Mouse (Mus musculus) lung, adult 2 months (tissue): ENCODE results near the gene Gtf3c6. TPM values are rescaled to one million over a fixed set of nuclear protein-coding genes. Genes with fewer than 3 reads are reported as not detected.

ENCODE experiments used
- DNase-seq: peaks from one replicate; pipeline ENCODE4 v3.0.0; 2022
- H3K4me1 ChIP-seq: fragments of 200-500 bp; 2 replicates; pipeline ENCODE4 v1.6.1; 2011; ENCODE audit warnings: low read length; ENCODE audit not compliant: control insufficient read depth, insufficient read depth
- H3K4me3 ChIP-seq: fragments of 200-500 bp; replicated peaks from 2 replicates; pipeline ENCODE3; 2011; ENCODE audit warnings: low read depth, mild to moderate bottlenecking, control low read depth, low read length; ENCODE audit errors: extremely low read depth
- CTCF ChIP-seq: fragments of 200-500 bp; IDR thresholded peaks from 2 replicates; pipeline ENCODE4 v1.5.1; 2011; ENCODE audit warnings: mild to moderate bottlenecking, low read length, control low read depth; ENCODE audit not compliant: insufficient read depth
- POLR2A ChIP-seq: fragments of 200-500 bp; IDR thresholded peaks from 2 replicates; pipeline ENCODE4 v1.6.1; 2011; ENCODE audit warnings: low read depth, mild to moderate bottlenecking, control low read depth, low read length, borderline replicate concordance; ENCODE audit errors: extremely low read depth
- WGBS: fragments of 180-500 bp; shearing (Covaris S2); methylation state at CpG from one replicate; pipeline ENCODE4 v1.1.7; 2018; 5-methylcytosine and 5-hydroxymethylcytosine counted together
- polyA plus RNA-seq: library from polyadenylated mRNA; depleted of rRNA; stranded (reverse); fragments of >200 nt; gene quantifications from 2 replicates; pipeline ENCODE4 v1.2.3, GENCODE M21; 2012

The Gtf3c6 gene
- polyA plus RNA-seq, 1 experiment = 6.3 TPM

DNA sequence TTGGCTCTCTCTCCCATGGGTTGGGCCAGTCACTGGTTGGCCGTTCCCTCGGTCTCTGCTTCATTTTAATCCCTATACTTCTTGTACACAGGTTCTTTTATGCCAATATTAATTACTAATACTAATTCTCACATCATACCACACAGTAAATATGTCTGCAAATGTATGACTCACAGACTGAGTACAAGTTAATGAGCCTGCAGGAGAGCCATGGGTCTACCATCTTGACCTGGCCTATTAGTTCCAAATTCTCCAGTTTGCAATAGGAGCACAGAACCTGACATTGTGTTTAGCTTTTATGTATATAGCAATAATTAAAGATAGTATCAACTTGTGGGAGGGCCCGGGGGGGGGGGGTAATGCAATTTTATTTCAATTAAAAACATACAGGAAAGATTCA, 27.1 kb upstream of the Gtf3c6 start:
- WGBS = 88% methylated on average over 3 of the region's 3 CpGs
- no peak for DNase-seq
- TF ChIP-seq POLR2A = no peak
- no peak for TF ChIP-seq CTCF
- Histone ChIP-seq H3K4me3 (no peak overlapping the region), H3K4me1 (no peaks in the 10 kb centered on the region)

DNA sequence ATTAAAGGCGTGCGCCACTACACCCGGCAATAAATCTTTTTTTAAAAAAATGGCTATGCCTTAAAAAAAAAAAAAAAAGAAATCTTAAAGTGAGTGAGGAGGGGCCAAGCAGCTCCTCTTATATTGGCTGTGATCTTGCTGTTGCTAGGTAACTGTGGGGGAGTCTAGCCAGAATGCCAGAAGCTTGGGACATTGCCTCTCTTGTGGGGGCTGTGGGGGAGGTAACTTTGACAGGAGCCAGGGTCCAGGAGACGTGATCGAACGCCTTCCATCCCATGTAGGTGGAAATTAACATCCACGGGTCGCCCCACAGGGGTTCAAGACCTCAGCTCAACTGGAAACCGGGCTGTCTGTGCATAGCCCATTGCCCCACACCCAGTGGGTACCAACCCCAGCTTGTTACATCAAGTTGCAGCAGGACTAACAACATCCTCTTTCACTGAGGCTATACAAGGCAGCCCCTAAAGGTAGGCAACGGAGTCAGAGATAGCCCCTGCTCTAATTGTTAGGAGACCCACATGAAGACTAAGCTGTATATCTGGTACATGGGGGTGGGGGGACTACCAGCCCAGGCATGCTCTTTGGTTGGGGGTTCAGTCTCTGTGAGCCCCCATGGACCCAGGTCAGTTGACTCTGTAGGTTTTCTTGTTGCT, 26.4 kb upstream of the Gtf3c6 start:
- H3K4me3 ChIP-seq = no peak overlapping the region
- 84% methylated on average over 10 of the region's 10 CpGs for WGBS
- TF ChIP-seq POLR2A (no peak), CTCF (no peak)
- H3K4me1 ChIP-seq = no peaks in the 10 kb centered on the region
- no peak for DNase-seq

DNA sequence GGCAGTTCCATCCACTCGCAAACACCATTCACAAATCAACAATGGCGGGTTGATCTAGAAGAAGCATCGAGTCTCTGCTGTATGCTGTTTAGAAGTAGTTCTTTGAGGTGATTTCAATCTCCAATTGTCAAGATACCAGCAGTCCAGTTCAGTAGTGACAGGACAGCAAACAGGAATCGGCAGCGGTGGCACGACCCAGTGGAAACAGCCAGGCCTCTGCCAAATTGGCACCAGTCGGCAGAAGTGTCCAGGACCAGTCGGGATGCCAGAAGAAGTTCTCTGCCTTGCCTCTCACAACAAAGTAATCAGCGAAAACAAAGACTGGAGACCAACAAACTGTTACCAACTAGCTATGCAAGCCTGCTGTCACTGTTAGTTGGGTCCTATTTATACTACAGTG, 25.7 kb upstream of the Gtf3c6 start:
- TF ChIP-seq POLR2A = no peak
- TF ChIP-seq CTCF = no peak
- WGBS = 92% methylated on average over 9 of the region's 9 CpGs
- H3K4me3 ChIP-seq = no peak overlapping the region
- H3K4me1 ChIP-seq = no peaks in the 10 kb centered on the region
- DNase-seq = no peak

DNA sequence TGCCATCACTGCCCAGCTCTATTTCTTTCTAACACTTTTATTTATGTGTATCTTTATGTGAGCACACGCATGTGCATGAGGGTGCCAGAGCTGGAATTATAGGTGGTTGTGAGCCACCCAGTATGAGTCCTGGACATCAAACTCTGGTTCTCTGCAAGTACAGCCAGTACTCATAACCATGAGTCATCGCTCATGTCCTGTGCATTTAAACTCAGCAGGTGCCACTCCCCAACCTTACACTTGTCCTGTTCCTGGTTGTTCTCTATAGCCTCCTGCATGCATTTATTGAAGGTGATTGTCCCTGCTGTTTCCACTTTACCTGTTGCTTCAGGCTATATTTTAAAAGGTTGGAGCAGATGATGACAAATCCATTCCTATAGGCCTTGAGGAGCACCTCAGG, 23.7 kb upstream of the Gtf3c6 start:
- TF ChIP-seq CTCF (no peak), POLR2A (no peak)
- 98% methylated on average over 2 of the region's 2 CpGs for WGBS
- no peak for DNase-seq
- no peaks in the 10 kb centered on the region for H3K4me1 ChIP-seq
- no peak overlapping the region for H3K4me3 ChIP-seq

DNA sequence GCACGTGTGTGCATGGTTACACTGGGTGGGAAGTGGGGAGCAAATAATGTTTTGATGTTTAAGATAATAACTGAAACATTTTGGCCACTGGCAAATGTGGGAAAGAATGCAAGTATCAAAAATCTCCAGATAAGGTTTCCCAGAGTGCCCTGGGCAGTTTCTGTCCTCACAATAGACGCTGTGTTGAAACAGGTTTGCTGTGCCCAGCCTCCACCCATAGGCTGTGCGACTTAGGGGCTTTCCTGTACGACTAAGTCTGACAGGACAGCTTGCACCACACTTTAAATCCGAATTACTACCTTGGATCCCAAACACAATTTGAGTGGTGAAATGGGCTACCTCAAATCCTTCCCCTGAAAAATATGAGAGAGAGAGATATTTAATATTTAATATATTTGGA, 20.4 kb upstream of the Gtf3c6 start:
- TF ChIP-seq POLR2A (no peak), CTCF (no peak)
- H3K4me3 ChIP-seq = no peak overlapping the region

DNA sequence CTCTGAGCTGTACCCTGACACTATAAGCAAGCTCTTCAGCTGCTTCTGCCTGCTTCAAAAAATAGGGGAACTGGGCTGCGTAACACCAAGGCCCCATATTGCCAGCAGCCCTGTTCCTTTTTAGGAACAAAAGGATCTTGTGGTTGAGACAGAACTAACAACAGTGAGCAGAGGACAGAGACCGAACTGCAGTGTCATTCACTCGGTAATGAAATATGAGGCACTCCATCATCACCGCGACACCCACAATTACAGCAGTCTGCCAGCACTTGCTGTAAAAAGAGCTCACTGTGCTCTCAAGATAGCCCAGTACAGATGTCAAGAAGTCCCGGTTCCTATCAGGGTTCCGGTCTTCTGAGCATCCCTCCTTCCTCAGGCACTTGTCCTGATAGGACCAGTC, 18.1 kb upstream of the Gtf3c6 start:
- DNase-seq = no peak
- Histone ChIP-seq H3K4me1 (no peaks in the 10 kb centered on the region), H3K4me3 (no peak overlapping the region)
- WGBS = 61% methylated on average over 7 of the region's 7 CpGs
- TF ChIP-seq CTCF (no peak), POLR2A (no peak)

More for the DNA sequence above, 20.4 kb upstream of the Gtf3c6 start:
- H3K4me1 ChIP-seq = no peaks in the 10 kb centered on the region
- DNase-seq = no peak
- WGBS = 47% methylated on average over 5 of the region's 5 CpGs

DNA sequence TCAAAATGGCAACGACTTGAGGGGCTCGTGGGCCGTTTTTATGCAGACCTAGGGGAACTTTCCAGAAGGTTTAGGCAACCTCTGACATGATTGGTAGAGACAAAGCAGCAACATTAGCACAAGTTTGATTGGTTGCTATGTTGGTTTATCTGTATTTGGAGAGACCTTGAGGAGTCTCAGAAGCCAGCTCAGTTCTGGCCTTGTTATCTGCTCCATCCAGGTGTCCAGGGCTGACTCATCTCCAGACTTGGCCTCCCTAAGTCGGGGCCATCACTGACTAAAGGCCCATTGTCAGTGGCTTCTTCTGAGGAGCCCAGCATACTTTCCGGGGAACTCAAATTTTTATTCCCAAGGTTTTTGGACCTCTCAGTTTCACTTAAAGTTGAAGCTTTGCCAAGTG, 16.0 kb upstream of the Gtf3c6 start:
- Histone ChIP-seq H3K4me1 (no peaks in the 10 kb centered on the region), H3K4me3 (no peak overlapping the region)
- TF ChIP-seq POLR2A = no peak
- no peak for TF ChIP-seq CTCF
- WGBS = 70% methylated on average over 5 of the region's 5 CpGs
- DNase-seq = no peak

DNA sequence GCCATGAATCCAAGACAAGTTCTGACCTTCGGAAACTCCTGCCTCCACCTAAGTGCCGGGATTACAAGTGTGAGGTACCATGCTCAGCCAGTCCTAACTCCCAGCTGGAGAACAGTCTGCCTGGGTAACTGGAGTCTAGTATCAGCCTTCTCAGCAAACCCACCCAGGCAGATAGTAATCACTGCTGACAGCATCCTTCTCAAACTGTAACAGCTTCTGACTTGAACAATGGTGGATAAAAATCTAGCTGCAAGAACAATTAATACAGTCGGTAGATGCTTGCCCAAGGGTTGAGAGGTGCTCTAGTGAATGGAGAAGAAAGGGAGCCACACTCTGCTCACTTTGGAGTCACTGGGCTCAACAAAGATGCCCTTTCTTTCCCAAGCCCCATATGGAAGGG, 13.3 kb upstream of the Gtf3c6 start:
- Histone ChIP-seq H3K4me1 (no peaks in the 10 kb centered on the region), H3K4me3 (no peak overlapping the region)
- 89% methylated on average over 3 of the region's 3 CpGs for WGBS
- TF ChIP-seq POLR2A = no peak
- TF ChIP-seq CTCF = no peak
- DNase-seq = no peak

DNA sequence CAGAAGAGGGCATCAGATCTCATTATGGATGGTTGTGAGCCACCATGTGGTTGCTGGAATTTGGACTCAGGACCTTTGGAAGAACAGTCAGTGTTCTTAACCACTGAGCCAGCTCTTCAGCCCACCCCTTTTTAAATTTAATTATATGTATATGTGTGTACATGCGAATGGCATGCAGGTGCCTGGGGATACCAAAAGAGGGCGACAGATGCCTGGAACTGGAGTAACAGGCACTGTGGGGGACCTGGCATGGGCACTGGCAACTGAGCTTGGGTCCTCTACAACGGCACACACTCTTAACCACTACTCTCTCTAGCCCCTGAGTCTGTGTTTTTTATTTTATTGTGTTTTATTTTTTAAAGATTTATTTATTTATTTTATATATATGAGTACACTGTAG, 7.0 kb upstream of the Gtf3c6 start:
- 87% methylated on average over 3 of the region's 3 CpGs for WGBS
- Histone ChIP-seq H3K4me1 (no peaks in the 10 kb centered on the region), H3K4me3 (no peak overlapping the region)
- no peak for TF ChIP-seq POLR2A
- no peak for TF ChIP-seq CTCF
- no peak for DNase-seq

DNA sequence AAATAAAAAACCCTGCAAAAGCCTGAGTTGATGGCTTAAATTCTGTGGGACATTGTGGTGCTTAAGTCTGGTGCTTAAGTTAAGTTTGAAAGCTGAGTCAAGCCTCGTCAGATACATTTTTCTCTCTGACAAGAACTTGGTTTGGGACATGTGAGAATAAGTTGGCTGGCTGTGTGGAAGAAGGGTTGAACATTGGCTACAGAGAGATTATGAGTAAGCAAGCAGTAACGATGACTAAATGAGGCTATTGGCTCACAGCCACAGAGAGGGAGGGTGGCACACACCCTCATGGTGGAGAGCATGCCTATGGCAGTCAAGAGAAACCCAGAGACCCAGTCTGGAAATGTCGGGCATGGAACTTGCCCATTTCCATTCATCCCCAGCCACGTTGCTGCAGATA, 5.8 kb upstream of the Gtf3c6 start:
- TF ChIP-seq POLR2A = no peak
- TF ChIP-seq CTCF = no peak
- H3K4me3 ChIP-seq = no peak overlapping the region
- no peak for DNase-seq
- H3K4me1 ChIP-seq = no peaks in the 10 kb centered on the region; the same call in 1 of the 2 replicates
- 67% methylated on average over 4 of the region's 4 CpGs for WGBS
